Mouse (Mus musculus) cerebellum, adult 18-20 months (tissue): ENCODE results near the gene Itm2b.
A peak's percentile ranks its signal among the peaks of the same experiment; 100 is the strongest.

Experiments used
- DNase-seq, 2 experiments: peaks; one replicate each; pipeline ENCODE4 v3.0.0; 2021

The Itm2b gene

GRCm38 (mm10) chr14:73316933-73317332 lies 68.2 kb downstream of the Itm2b start:
- no peak for DNase-seq

DNA sequence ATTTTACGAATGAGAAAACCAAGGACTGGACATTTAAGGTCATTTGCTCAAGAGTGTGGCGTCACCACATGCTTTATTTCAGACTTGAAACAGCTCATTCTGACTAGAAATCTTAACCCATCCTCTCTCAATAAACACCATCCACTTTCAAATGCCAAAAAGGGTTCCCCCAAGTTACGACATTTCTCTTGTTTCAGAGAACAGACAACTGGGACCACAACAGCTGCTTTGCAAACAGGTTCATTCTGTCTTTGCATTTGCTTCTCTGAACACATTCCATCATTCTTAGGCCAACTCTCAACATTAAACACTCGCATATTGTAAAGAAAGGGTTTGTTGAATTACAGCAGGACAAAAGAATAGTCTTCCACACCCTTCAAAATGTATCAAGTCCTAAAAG lies 71.2 kb downstream of the Itm2b start:
- no peak for DNase-seq

DNA sequence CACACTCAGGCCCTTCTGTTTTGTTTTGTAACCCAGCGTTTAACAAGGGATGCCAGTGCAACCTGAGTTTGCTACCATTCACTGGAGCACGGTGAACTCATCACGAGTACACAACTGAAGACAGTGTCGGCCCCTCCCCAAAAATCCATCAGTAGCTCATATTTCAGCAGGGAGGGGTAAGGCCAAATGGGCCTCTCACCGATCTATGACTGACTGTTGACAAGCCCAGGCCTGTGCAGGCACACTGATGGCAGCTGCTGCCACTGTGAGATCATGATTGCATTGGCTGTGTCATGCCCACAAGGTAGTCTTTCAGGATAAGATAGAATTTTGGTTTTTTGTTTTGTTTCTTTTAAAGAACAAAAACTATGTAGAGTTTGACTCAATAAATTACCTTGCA lies 71.7 kb downstream of the Itm2b start:
- peak in 1 of 2 experiments; percentile 17 for DNase-seq

GRCm38 (mm10) chr14:73312909-73313308 lies 72.2 kb downstream of the Itm2b start:
- no peak for DNase-seq
